Mouse (Mus musculus) midbrain, embryonic 16.5 days (tissue): ENCODE measurements at regions not wholly inside any gene's neighbourhood (a gene's known extent, or its start where the extent isn't known, plus 50 kb on each side); places are given as distances from the start of the nearest gene placed in this dataset.

ENCODE experiments used
- ATAC-seq: fragments of 200-750 bp; cut with Nextera tagmentation; 2 replicates; pipeline ENCODE4 v1.8.0; 2017; ENCODE audit warnings: moderate TSS enrichment
- H3K27ac ChIP-seq: fragments of 300-500 bp; sonication (generic); 2 replicates; pipeline ENCODE4 v1.5.1; 2014; ENCODE audit warnings: mild to moderate bottlenecking, low read length, mixed read lengths
- H3K27me3 ChIP-seq: fragments of 300-500 bp; sonication (generic); 2 replicates; pipeline ENCODE4 v1.6.1; 2014; ENCODE audit warnings: low read depth, low read length, mixed read lengths; ENCODE audit not compliant: control insufficient read depth, insufficient read depth
- H3K36me3 ChIP-seq: fragments of 300-500 bp; sonication (generic); 2 replicates; pipeline ENCODE4 v1.6.1; 2014; ENCODE audit warnings: mild to moderate bottlenecking, low read length, moderate library complexity, mixed read lengths; ENCODE audit not compliant: control insufficient read depth, insufficient read depth
- H3K4me1 ChIP-seq: fragments of 300-500 bp; sonication (generic); 2 replicates; pipeline ENCODE4 v1.6.1; 2014; ENCODE audit warnings: mild to moderate bottlenecking, low read length, mixed read lengths; ENCODE audit not compliant: control insufficient read depth, insufficient read depth
- H3K4me2 ChIP-seq: fragments of 300-500 bp; sonication (generic); 2 replicates; pipeline ENCODE4 v1.6.1; 2014; ENCODE audit warnings: mild to moderate bottlenecking, low read length, mixed read lengths
- H3K4me3 ChIP-seq: fragments of 300-500 bp; sonication (generic); 2 replicates; pipeline ENCODE4 v1.5.1; 2014; ENCODE audit warnings: low read depth, mild to moderate bottlenecking, low read length, moderate library complexity, mixed read lengths
- H3K9ac ChIP-seq: fragments of 300-500 bp; sonication (generic); 2 replicates; pipeline ENCODE4 v1.6.1; 2014; ENCODE audit warnings: low read depth, low read length, mixed read lengths
- H3K9me3 ChIP-seq: fragments of 300-500 bp; sonication (generic); replicated peaks from 2 replicates; pipeline ENCODE4 v1.6.1; 2014; ENCODE audit warnings: mild to moderate bottlenecking, low read length, mixed read lengths; ENCODE audit not compliant: control insufficient read depth, poor library complexity, severe bottlenecking
- WGBS: fragments of 180-500 bp; shearing (Covaris S2); extraction: QIAGEN DNeasy Blood & Tissue Kit; methylation state at CpG from one replicate; pipeline ENCODE4 v1.1.7; 2014; 5-methylcytosine and 5-hydroxymethylcytosine counted together

GRCm38 (mm10) chr5:4697346-4698095, 60.3 kb downstream of the Fzd1 start:
- no peak overlapping the region for H3K4me2 ChIP-seq
- no peak overlapping the region for H3K27ac ChIP-seq
- H3K4me3 ChIP-seq: no peak overlapping the region
- no peak for ATAC-seq
- H3K9ac ChIP-seq: no peak overlapping the region
- H3K36me3 ChIP-seq: no peaks in the 10 kb centered on the region
- no peaks in the 10 kb centered on the region for H3K27me3 ChIP-seq
- H3K4me1 ChIP-seq: no peaks in the 10 kb centered on the region
- 58% methylated on average over 4 of the region's 4 CpGs for WGBS
- no peaks in the 10 kb centered on the region for H3K9me3 ChIP-seq

GRCm38 (mm10) chr5:4696701-4697100, 61.1 kb downstream of the Fzd1 start:
- no peak for ATAC-seq
- H3K4me2 ChIP-seq: no peak overlapping the region

GRCm38 (mm10) chr5:4689130-4689529, 68.7 kb downstream of the Fzd1 start:
- Histone ChIP-seq H3K4me3 (no peak overlapping the region), H3K27me3 (no peaks in the 10 kb centered on the region), H3K27ac (no peak overlapping the region), H3K4me2 (no peak overlapping the region), H3K36me3 (no peaks in the 10 kb centered on the region), H3K9me3 (no peaks in the 10 kb centered on the region), H3K4me1 (no peaks in the 10 kb centered on the region), H3K9ac (no peak overlapping the region)
- ATAC-seq: no peak
- 85% methylated on average over 2 of the region's 2 CpGs for WGBS

More at GRCm38 (mm10) chr5:4696701-4697100, 61.1 kb downstream of the Fzd1 start:
- Histone ChIP-seq H3K27me3 (no peaks in the 10 kb centered on the region), H3K9ac (no peak overlapping the region), H3K4me3 (no peak overlapping the region), H3K27ac (no peak overlapping the region), H3K9me3 (no peaks in the 10 kb centered on the region), H3K4me1 (no peaks in the 10 kb centered on the region), H3K36me3 (no peaks in the 10 kb centered on the region)

- ATAC-seq: no peak
- 91% methylated on average over 2 of the region's 2 CpGs for WGBS
- no peak overlapping the region for H3K9ac ChIP-seq
These were observed 82.5 kb downstream of the Fzd1 start for GRCm38 (mm10) chr5:4675316-4675715.

GRCm38 (mm10) chr5:4666381-4666780, 91.5 kb downstream of the Fzd1 start:
- H3K4me2 ChIP-seq: peak overlapping the region; percentile 49
- WGBS: 35% methylated on average over 12 of the region's 12 CpGs
- H3K36me3 ChIP-seq: no peaks in the 10 kb centered on the region
- H3K9me3 ChIP-seq: no peaks in the 10 kb centered on the region
- peak overlapping the region; percentile 80 for H3K27ac ChIP-seq
- H3K4me3 ChIP-seq: no peak overlapping the region; the same call in 1 of the 2 replicates
- H3K9ac ChIP-seq: peak overlapping the region; percentile 44; the same call in 1 of the 2 replicates
- peaks cover 23% of the 10 kb centered on the region for H3K4me1 ChIP-seq
- peak; percentile 77 for ATAC-seq
- H3K27me3 ChIP-seq: no peaks in the 10 kb centered on the region

More at GRCm38 (mm10) chr5:4675316-4675715, 82.5 kb downstream of the Fzd1 start:
- Histone ChIP-seq H3K27ac (no peak overlapping the region), H3K4me2 (no peak overlapping the region), H3K36me3 (no peaks in the 10 kb centered on the region), H3K4me1 (no peaks in the 10 kb centered on the region), H3K27me3 (no peaks in the 10 kb centered on the region), H3K9me3 (no peaks in the 10 kb centered on the region), H3K4me3 (no peak overlapping the region)

GRCm38 (mm10) chr5:4665978-4666377, 91.9 kb downstream of the Fzd1 start:
- peak; percentile 41; the same call in 1 of the 2 replicates for ATAC-seq
- no peak overlapping the region for H3K4me3 ChIP-seq
- no peaks in the 10 kb centered on the region for H3K27me3 ChIP-seq
- no peaks in the 10 kb centered on the region for H3K9me3 ChIP-seq
- peak overlapping the region; percentile 49 for H3K4me2 ChIP-seq
- H3K9ac ChIP-seq: peak overlapping the region; percentile 44; the same call in 1 of the 2 replicates
- peak overlapping the region; percentile 80 for H3K27ac ChIP-seq
- 35% methylated on average over 9 of the region's 9 CpGs for WGBS
- no peaks in the 10 kb centered on the region for H3K36me3 ChIP-seq
- H3K4me1 ChIP-seq: peaks cover 23% of the 10 kb centered on the region

GRCm38 (mm10) chr5:4664918-4665317, 92.9 kb downstream of the Fzd1 start:
- no peaks in the 10 kb centered on the region for H3K27me3 ChIP-seq
- H3K4me1 ChIP-seq: peaks cover 23% of the 10 kb centered on the region
- peak overlapping the region; percentile 80 for H3K27ac ChIP-seq
- 66% methylated on average over 4 of the region's 4 CpGs for WGBS
- no peak for ATAC-seq
- no peaks in the 10 kb centered on the region for H3K9me3 ChIP-seq
- H3K4me3 ChIP-seq: no peak overlapping the region
- no peak overlapping the region for H3K9ac ChIP-seq
- H3K4me2 ChIP-seq: no peak overlapping the region
- no peaks in the 10 kb centered on the region for H3K36me3 ChIP-seq

- Histone ChIP-seq H3K9ac (no peak overlapping the region), H3K9me3 (no peaks in the 10 kb centered on the region), H3K4me1 (peaks cover 23% of the 10 kb centered on the region), H3K36me3 (no peaks in the 10 kb centered on the region), H3K27ac (no peak overlapping the region), H3K4me2 (no peak overlapping the region), H3K4me3 (no peak overlapping the region), H3K27me3 (no peaks in the 10 kb centered on the region)
- peak; percentile 29; the same call in 1 of the 2 replicates for ATAC-seq
- WGBS: 59% methylated on average over 10 of the region's 10 CpGs
These were observed 93.3 kb downstream of the Fzd1 start for GRCm38 (mm10) chr5:4664488-4664887.

- Histone ChIP-seq H3K4me3 (no peak overlapping the region), H3K9me3 (no peaks in the 10 kb centered on the region), H3K4me2 (0 out of 2 replicates have a peak overlapping the region, but pooled peaks have one; percentile 8), H3K36me3 (no peaks in the 10 kb centered on the region), H3K9ac (no peak overlapping the region), H3K27ac (no peak overlapping the region), H3K27me3 (no peaks in the 10 kb centered on the region), H3K4me1 (peaks cover 23% of the 10 kb centered on the region)
- ATAC-seq: no peak
- WGBS: 51% methylated on average over 6 of the region's 6 CpGs
These were observed 95.6 kb downstream of the Fzd1 start for GRCm38 (mm10) chr5:4662198-4662585.
